Mouse (Mus musculus) monocyte, adult 5-6 weeks (primary cell): ENCODE results near the gene Ncoa5. TPM values are rescaled to one million over a fixed set of nuclear protein-coding genes. Genes with fewer than 3 reads are reported as not detected.

ENCODE experiments used
- ATAC-seq: fragments of 153-309, 156-312 bp; replicated peaks from 2 replicates; pipeline ENCODE4 v1.8.0; 2017; ENCODE audit warnings: mild to moderate bottlenecking; ENCODE audit not compliant: low TSS enrichment, insufficient number of reproducible peaks, severe bottlenecking, poor library complexity, low FRiP score
- total RNA-seq: library from RNA; stranded (forward); fragments of 200-1000, 200-491, 200-594 nt; gene quantifications from 3 replicates; pipeline ENCODE4 v1.2.3, GENCODE M21; 2017

Ncoa5 gene
- total RNA-seq, 1 experiment from 2014 or later, result 37.3 TPM

GRCm38 (mm10) chr2:164966381-164966780, 68.3 kb downstream of the Ncoa5 start:
- ATAC-seq, result no peak

GRCm38 (mm10) chr2:164964981-164965380, 69.7 kb downstream of the Ncoa5 start:
- no peak for ATAC-seq

- no peak for ATAC-seq
Observed at GRCm38 (mm10) chr2:164964242-164964894, 70.3 kb downstream of the Ncoa5 start.

- ATAC-seq, result no peak
Observed at GRCm38 (mm10) chr2:164962183-164962580, 72.5 kb downstream of the Ncoa5 start.

- no peak; the same call in 1 of the 2 replicates for ATAC-seq
Observed at GRCm38 (mm10) chr2:164961506-164962182, 73.0 kb downstream of the Ncoa5 start.

- ATAC-seq, result 0 out of 2 replicates have a peak, but pooled peaks have one; percentile 20
Observed at GRCm38 (mm10) chr2:164960716-164961441, 73.8 kb downstream of the Ncoa5 start, which contains the start of gene Slc12a5. TSS of gene Slc12a5 (plus strand) at chr2:164960802.

GRCm38 (mm10) chr2:164957548-164958315, 76.9 kb downstream of the Ncoa5 start:
- ATAC-seq, result no peak

GRCm38 (mm10) chr2:164956195-164956594, 78.5 kb downstream of the Ncoa5 start:
- ATAC-seq, result no peak

- ATAC-seq, result no peak
Observed at GRCm38 (mm10) chr2:164955725-164956124, 78.9 kb downstream of the Ncoa5 start.

GRCm38 (mm10) chr2:164953224-164953623, 81.4 kb downstream of the Ncoa5 start:
- ATAC-seq, result peak; percentile 56

GRCm38 (mm10) chr2:164952448-164952847, 82.2 kb downstream of the Ncoa5 start:
- ATAC-seq, result no peak

GRCm38 (mm10) chr2:164951745-164952144, 82.9 kb downstream of the Ncoa5 start:
- no peak for ATAC-seq

GRCm38 (mm10) chr2:164950501-164950900, 84.2 kb downstream of the Ncoa5 start:
- no peak for ATAC-seq

Other genes starting within 250 kb of the Ncoa5 start
- gene Snx21, start 249.0 kb downstream of the Ncoa5 start, total RNA-seq, result 2.9 to 6.0 TPM (median 5.5 TPM) in 3 replicates
- gene Acot8, start 230.0 kb downstream of the Ncoa5 start, total RNA-seq, result 31.0 to 45.3 TPM (median 42.4 TPM) in 3 replicates
- gene Zswim3, start 229.8 kb downstream of the Ncoa5 start, total RNA-seq, result 1.2 to 5.3 TPM (median 1.9 TPM) in 3 replicates
- 0.67 to 1.8 TPM (median 1.7 TPM) in 3 replicates for gene Zswim1, start 212.2 kb downstream of the Ncoa5 start, total RNA-seq
- gene Spata25, start 206.3 kb downstream of the Ncoa5 start, total RNA-seq, result not detected in 3 replicates
- 283 to 459 TPM (median 330 TPM) in 3 replicates for gene Ctsa, start 202.0 kb downstream of the Ncoa5 start, total RNA-seq
- gene Neurl2, start 201.4 kb downstream of the Ncoa5 start, total RNA-seq, result 0.97 to 3.0 TPM (median 2.3 TPM) in 3 replicates
- gene Pltp, start 177.2 kb downstream of the Ncoa5 start, total RNA-seq, result 37.3 to 58.3 TPM (median 46.8 TPM) in 3 replicates
- gene Pcif1, start 155.6 kb downstream of the Ncoa5 start, total RNA-seq, result 60.0 to 62.1 TPM (median 60.1 TPM) in 3 replicates
- 9.1 to 21.0 TPM (median 12.5 TPM) in 3 replicates for gene Zfp335, start 123.1 kb downstream of the Ncoa5 start, total RNA-seq
- 1.7 to 19.4 TPM (median 15.0 TPM) in 3 replicates for gene Mmp9, start 94.1 kb downstream of the Ncoa5 start, total RNA-seq
- gene Slc12a5, start 74.1 kb downstream of the Ncoa5 start, total RNA-seq, result 0.11 to 1.7 TPM (median 0.29 TPM) in 3 replicates
- 17.7 to 21.3 TPM (median 20.5 TPM) in 3 replicates for gene Cd40, start 20.8 kb upstream of the Ncoa5 start, total RNA-seq
- gene 1700025C18Rik, start 55.9 kb upstream of the Ncoa5 start, total RNA-seq, result not detected in 3 replicates
- 0.57 to 8.1 TPM (median 2.1 TPM) in 3 replicates for gene Cdh22, start 200.0 kb upstream of the Ncoa5 start, total RNA-seq